Mouse (Mus musculus) retina, adult 2 months (tissue): ENCODE results near the gene Dpm3.
"Not testable (repeated sequence)": the region's sequence is repeated elsewhere in the genome, so short reads cannot be mapped to it uniquely, and the experiment has no call there.

ENCODE experiments used
- DNase-seq: peaks from one replicate; pipeline ENCODE4 v3.0.0-alpha.2; 2012; ENCODE audit warnings: low read depth, low spot score

Dpm3 gene

DNA sequence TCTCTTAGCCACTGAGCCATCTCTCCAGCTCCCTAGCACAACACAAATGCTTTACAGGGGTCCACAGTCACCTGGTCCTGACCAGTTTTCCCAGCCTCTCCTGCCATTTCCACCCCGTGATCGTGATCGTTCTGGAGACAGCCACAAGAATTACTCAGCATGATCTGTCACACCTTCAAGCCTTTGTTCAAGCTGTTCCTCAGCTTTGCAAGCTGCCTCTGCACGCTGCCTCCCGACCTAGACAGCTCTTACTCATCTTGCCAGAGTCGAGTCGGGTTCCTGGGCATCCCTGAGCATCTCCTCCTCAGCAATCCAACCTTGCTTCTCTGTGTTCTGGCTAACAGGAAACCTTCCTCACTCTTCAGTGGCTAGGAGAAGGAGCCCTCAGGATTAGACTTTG is at the start of gene Dpm3:
Dpm3 (plus strand) TSS at position 283 of the 400 bp plus-strand sequence.
- DNase-seq, result no peak

DNA sequence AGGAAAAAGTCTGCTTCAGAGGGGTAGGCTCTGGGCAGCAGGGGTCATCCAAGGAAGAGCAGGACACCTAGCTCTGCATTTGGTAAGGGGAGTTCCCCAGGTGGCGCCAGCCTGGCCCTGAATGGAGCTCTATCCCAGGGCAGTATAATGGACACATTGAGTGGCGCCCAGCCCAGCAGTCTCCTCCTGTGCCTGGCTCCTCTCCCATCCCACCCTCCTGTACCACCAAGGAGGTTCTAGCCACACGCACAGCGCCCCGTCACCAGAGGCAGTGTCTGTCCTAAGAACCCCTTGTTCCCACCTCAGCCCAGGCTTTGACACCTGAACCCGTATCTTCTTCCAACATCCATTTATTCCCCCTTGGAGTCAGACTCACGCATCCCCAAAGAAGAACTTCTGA is 49.4 kb upstream of the Dpm3 start:
- no peak for DNase-seq

DNA sequence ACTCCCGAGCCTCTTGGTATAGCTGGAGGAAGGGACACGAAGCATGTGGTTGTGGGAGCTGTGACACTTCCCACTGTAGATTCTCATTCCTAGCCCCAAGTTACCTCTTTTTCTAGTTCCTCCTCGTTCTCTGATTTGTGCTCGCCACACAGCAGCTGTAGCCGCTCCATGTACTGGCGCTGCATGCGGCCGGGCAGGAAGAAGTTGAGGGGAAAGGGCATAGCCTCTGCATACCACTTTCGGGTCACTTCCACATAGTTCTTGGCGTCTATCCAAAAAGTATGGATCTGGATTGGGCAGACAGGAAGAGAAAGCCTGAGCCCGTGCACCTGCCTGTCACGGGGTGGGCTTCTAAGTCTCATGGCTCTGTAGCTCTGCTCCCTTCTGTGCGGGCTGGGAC is 49.0 kb upstream of the Dpm3 start:
- no peak for DNase-seq

DNA sequence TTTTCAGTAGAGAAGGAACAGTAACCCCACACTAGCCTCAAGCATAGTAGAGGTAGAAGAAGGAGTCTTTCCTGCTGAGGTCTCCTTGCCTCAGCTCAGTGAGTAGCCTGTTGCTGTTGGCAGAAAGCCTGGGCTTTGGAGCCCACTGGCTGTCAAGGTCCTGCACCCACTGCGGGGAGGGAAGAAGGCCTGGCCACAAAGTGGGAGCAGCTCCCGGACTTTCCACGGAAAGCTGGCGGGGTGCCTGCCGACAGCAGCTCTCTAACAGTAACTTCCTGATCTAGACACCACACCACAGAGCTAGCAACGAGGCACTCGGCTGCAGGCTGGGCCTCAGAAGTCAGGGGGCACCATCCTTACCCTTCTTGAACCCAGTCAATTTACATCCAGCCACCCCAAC is 48.4 kb upstream of the Dpm3 start:
- DNase-seq, result no peak

DNA sequence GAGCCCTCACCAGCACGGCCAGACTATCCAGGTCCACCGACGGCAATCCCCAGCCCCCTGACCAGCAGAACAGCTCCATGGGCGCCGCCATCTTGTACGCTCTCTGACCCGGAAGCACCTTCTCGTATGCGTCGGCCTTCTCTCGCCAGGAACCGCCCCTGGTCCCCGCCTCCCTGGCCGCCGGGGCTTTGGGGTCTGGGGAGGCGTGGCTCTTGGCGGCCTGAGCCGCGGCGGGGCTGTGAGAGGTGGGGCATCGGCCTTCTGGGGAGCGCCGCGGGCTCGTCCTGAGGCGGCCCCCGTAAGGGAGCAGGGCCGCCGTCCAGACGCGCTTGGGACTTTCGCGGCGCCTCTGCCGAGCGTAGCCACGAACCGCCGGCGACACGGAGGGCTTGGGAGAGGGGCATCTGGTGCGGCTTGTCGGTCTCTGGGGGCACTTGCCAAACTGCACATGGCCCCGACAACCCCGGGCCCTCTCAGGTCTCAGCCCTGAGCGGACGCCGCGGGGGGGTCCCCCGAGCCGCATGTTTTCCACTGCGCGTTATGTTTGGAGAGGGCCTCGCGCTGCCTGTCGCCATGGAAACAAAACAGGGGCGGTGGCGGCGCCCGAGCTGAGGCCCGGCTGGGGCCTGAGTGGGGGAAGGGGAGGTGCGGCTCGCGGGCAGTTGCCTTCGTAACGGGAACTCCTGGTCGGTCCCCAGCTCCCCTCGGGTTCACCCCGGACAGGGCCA is 45.2 kb upstream of the Dpm3 start:
- peak; percentile 80 for DNase-seq

DNA sequence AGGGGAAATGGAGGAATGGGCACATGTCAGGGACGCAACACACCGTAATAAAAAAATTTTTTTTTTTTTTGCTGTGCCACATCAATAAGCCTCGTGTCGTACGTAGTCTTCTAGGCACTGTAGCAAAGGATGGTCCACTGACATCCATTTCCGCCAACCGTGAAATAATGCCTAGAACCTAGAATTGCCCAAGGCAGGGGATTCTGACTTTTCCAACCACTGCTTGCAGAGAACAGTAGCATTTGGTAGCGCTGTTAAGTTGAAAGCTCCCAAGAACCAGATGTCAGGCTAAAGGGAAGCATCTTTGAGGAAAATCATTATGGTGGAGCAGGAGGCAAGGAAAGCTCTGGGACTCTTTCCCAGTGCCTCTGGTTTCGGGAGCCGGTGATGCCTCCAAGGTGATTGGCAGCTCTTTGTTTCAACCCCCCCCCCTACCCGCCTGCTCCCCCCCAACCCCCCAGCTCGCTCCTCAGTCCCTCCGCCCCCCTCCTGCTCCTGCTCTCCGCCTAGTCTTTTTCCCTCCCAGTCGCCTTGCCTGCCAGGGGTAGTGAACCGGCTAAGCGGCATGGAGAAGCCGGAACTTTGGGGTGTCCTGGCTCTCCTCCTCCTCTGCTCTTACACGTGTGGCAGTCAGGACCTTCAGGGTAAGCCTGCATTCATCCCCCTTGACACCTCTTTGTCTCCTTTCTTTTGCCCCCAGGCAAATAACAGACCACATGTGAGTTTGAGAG is 44.3 kb upstream of the Dpm3 start, which contains the start of gene Thbs3:
Thbs3 (plus strand) TSS at position 500 of the 731 bp plus-strand sequence.
- no peak for DNase-seq

DNA sequence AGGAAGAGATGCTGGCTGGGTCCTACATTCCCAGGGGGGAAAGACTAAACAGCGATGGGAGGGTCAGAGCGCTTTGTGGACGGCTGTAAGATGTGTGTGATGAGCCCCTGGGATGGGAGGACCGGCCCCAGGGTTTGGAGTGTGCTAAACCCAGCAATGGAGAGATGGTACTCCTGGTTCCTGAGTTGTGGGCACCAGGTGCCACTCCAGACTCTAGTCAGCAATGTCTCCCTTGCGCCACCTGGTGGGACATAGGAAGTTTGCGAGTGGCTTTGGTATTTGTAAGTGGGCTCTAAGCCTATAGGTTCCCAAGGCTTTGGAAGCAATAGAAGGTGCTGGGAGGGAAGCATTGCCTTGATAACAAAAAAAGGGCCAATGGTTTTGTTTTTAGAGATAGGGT is 43.3 kb upstream of the Dpm3 start:
- peak; percentile 70 for DNase-seq

DNA sequence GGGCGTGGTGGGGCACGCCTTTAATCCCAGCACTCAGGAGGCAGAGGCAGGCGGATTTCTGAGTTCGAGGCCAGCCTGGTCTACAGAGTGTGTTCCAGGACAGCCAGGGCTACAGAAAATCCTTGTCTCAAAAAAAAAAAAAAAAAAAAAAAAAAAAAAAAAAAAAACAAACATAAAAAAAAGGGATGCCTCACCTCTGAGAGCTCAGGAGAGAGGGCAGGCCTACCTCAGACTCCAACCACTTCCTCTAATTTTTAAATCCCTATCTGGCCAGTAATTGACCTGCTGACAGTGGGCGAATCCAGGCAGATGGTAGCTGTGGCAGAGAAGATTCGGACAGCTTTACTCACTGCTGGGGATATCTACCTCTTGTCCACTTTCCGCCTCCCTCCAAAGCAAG is 42.8 kb upstream of the Dpm3 start:
- not testable (repeated sequence) for DNase-seq

DNA sequence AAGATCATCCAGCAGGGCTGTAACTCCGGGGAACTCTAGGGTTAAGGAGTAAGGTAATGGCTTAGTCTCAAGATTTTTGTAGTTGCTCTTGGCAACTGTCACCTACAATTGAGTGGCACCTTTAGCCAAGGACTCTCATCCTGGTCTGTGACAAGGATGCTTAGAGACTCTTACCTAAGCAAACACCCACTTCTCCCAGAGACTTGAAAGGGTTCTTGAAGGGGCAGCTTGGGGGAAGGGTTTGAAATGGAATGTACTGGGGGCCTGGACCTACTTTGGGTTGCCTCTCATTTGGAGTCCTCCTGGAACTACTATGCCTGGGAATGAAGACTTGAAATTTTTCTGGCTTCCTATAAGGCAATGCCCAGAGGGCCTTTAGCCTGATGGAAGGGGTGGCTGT is 40.9 kb upstream of the Dpm3 start:
- DNase-seq, result no peak

DNA sequence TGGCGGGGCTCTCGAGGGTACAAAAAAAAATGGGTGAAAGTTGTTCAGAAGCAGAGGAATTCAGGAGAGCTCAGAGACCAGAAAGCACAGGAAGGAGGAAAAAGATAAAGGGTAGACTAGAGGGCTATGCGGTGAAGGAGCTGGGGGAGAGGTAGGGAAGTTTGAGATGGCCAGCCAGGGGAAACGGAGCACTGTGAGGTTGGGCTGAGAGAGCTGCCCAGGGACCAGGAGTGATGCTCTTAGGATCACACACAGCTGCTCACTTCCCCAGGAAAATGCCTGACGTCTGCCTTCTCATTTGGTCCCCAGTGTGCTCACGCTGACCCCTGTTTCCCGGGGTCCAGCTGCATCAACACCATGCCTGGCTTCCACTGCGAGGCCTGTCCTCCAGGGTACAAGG is 39.6 kb upstream of the Dpm3 start:
- DNase-seq, result no peak

DNA sequence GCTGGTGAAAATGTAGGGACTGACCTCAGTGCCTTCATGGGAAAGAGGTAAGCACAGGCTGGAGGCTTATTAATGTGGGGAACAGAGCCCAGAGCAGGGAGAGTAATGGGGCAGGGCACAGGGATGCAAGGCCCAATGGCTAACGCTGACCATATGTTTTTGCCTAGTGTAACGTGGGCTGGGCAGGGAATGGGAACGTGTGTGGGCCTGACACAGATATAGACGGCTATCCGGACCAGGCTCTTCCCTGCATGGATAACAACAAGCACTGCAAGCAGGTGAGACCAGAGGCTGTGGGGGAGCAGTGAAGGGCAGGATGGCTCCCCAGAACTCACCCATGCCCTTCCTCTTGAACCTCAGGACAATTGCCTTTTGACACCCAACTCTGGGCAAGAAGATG is 38.0 kb upstream of the Dpm3 start:
- DNase-seq, result no peak

DNA sequence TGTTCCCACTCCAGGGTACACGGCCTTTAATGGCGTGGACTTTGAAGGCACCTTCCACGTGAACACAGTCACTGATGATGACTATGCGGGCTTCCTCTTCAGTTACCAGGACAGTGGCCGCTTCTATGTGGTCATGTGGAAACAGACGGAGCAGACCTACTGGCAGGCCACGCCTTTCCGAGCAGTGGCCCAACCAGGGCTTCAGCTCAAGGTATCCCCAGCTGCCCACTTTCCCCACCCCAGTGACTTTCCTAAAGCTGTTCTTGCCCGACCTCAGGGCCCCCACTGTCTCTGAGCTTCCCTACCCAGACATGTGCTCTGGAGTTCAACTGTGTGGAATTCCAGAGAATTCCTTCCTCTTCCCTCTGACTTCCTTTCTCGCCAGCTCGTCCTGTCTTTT is 34.4 kb upstream of the Dpm3 start:
- DNase-seq, result no peak

DNA sequence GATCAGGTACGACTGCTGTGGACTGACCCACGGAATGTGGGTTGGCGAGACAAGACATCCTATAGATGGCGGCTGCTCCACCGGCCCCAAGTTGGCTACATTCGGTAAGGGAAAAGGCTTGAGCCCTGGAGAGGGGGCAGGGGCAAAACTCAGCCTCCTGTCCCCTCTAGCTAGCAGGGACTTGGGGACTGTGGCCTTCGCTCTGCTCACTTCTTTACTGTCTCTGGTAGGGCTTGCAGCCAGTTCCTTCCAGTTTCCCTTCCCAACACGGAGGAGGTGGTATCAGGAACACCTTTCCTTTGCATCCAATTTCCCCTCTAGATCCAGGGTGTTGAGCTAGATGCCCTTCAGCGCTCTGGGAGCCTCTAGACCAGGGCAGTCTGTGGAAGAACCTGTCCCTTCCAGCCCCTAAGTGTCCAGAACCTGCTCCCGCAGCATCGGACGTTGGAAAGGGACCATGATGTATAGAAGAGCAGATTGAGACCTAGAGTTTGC is 33.8 kb upstream of the Dpm3 start:
- DNase-seq, result no peak

DNA sequence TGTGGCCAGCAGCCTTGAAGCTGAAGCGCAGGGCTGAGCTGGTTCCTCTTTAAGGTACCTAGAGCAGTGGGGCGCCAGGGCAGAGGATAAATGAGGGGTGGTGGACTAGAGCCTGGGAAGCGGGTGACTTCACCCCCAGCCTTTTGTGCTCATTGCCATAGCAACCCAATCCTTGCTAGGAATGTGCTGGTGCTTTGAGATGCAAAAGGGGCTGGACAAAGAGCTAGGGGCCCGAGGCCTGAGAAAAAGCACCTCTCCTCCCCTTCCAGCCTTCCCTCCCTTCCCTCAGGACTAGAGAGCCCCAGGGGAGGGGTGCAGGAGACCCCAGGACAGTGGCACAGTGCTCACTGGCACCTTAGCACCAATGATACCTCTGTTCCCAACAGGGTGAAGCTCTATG is 33.2 kb upstream of the Dpm3 start:
- no peak for DNase-seq

DNA sequence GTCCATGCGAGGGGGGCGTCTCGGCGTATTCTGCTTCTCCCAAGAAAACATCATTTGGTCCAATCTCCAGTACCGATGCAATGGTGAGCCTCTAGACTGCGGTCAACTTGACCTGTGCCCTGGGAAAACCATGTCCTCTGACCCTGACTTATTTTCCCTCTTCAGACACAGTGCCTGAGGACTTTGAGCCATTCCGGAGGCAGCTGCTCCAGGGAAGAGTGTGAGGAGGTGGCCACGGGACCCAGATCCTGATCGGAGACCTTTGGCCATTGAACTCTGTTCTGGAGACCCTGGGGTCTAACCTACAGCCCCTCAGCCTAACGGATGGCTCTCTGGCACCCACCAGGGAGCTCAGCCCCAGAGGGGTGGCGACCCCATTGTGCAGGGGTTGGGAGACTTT is 32.8 kb upstream of the Dpm3 start:
- DNase-seq, result no peak

DNA sequence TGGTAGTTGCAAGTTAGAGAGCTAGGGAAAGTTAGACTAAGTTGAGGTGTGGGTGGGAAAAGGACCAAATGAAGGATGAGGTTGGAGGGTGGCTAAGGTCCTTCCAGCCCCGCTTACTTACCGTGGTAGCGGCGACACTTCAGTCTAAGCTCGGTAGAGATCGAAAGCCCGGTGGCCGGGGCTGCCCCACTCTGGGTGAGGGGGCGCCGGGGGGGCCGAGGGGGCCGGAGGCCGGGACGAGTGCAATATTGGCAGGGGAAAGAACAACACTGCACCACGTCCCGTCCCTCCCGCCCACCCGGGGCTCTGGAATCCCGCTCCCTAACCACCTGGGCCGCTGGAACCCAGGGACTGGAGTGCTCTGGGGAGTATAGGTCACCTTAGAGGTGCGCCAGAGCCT is 32.3 kb upstream of the Dpm3 start, which contains the start of gene Mtx1:
Mtx1 (minus strand) TSS at position 189 of the 400 bp plus-strand sequence.
- no peak for DNase-seq

DNA sequence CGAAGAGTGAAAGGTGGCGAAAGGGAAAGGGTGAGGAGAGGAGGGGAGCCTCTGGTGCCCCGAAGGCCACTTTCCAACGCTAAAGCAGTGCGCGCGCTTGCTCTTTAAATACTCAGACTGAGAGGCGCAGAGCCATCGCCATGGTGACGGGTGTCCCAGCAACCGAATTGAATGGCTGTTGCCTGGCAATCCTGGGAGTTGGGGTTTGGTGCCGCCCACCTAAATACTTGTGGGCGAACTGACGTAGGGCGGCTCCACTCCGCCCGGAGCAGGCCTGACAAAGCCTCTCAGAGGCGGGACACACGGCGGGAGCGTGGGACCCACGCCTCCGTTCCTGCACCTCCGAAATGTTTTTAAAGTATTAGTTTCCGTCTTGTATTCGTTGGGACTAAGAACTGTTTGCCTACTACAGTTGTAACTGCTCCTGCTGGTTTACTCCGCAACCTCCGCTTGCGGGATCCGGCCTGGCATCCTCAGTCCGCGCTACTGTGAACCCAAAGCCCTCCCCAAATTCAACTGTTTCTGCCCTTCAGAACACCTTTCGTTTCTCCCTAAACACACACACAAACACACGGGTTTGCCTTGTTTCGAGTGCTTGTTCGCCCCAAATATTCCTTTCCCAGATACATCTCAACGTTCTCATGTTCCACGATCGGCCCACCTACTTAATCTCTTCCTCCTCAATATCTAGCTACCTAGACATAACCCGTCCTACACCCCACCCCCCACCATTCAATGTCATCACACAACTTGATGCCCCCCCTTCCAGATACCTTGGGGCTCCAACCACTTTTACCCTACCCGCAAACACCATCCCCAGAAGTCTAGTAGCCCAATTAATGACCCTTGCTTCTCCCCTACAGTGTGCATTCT is 31.6 kb upstream of the Dpm3 start:
- no peak for DNase-seq

DNA sequence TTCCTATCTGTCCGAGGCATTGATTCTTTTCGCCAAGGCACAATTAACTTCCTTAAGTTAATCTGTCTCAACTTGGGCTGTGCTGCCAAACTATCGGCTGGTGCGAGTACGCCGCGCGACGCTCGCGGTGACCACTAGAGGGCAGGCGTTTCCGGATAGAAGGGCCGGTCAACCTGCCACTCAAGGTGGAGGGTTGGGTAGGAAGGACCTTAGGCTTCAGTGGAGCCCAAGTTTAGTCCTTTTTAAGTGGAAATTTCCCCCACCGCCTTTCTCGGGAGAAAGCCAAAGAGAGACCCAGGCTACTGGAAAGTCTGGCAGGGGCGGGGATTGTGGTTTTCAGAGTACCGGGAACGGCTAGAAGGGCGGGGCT is 31.0 kb upstream of the Dpm3 start:
- DNase-seq, result peak; percentile 56

DNA sequence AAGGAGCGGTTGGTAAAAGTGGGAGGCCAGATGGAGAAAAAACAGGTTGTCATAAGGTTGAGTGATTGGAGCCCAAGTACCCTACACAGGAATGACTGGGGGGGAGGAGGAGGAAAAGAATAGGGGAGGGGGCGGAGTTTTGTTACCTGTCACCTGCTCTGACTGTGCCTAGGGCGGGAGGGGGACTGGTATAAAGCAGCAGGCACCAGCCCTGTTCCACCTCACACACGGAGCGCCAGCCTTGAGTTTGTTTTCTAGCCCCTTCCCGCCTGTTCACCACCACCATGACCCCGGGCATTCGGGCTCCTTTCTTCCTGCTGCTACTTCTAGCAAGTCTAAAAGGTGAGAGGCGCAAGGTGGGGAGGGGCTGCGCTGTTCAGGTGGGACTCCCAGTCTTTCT is 30.3 kb upstream of the Dpm3 start, which contains the start of gene Muc1:
Muc1 (plus strand) TSS at position 222 of the 400 bp plus-strand sequence.
- no peak for DNase-seq

DNA sequence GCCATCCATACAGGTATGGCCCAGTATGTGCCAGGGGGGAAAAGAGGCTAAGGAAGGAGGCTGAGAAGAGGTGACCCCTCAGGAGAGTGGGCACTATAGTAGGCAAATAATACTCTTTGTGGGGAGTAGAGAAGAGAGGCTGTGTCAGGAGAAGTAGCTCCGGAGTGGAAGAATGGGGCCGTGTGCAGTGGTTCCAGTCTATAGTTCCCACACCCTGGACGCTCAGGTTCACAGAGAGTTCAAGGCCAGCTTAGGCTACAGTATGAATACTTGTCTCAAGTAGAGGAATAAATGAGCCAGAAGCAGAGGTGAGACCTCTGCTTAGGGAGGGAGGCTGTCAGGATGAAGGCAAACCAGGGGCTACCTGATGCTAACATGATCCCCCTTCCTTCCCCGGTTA is 29.9 kb upstream of the Dpm3 start:
- no peak for DNase-seq

DNA sequence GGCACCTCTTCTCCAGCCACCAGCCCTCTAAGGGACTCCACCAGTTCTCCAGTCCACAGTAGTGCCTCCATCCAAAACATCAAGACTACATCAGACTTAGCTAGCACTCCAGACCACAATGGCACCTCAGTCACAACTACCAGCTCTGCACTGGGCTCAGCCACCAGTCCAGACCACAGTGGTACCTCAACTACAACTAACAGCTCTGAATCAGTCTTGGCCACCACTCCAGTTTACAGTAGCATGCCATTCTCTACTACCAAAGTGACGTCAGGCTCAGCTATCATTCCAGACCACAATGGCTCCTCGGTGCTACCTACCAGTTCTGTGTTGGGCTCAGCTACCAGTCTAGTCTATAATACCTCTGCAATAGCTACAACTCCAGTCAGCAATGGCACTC is 28.6 kb upstream of the Dpm3 start:
- DNase-seq, result no peak

DNA sequence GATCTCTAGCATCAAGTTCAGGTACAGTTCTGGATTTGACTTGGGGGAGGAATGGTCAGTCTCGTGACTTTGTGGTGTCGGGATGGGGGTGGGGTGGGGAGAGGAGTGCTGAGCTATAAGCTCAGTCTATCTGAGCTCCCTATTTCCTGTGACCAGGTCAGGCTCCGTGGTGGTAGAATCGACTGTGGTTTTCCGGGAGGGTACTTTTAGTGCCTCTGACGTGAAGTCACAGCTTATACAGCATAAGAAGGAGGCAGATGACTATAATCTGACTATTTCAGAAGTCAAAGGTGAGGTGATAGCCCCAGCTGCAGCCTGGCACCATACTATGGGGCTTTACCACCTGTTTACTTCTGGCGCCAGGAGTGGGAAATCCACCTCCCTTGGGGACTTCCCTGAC is 27.8 kb upstream of the Dpm3 start:
- DNase-seq, result no peak
